Mouse (Mus musculus) limb, embryonic 14.5 days (tissue): ENCODE results near the gene Zfp697. TPM values are rescaled to one million over a fixed set of nuclear protein-coding genes. Genes with fewer than 3 reads are reported as not detected.
"Not testable (repeated sequence)": the region's sequence is repeated elsewhere in the genome, so short reads cannot be mapped to it uniquely, and the experiment has no call there.

Source experiments
- ATAC-seq: fragments of 200-750 bp; cut with Nextera tagmentation; 2 replicates; pipeline ENCODE4 v1.8.0; 2017; ENCODE audit warnings: low read depth, moderate number of reproducible peaks, moderate TSS enrichment; ENCODE audit not compliant: low FRiP score
- DNase-seq: peaks from one replicate; pipeline ENCODE4 v3.0.0-alpha.2; 2015; ENCODE audit warnings: low spot score
- H3K27ac ChIP-seq: fragments of 300-500 bp; sonication (generic); replicated peaks from 2 replicates; pipeline ENCODE4 v1.5.1; 2014; ENCODE audit warnings: low read depth, mild to moderate bottlenecking, low read length, moderate library complexity, mixed read lengths
- H3K27me3 ChIP-seq: fragments of 300-500 bp; sonication (generic); 2 replicates; pipeline ENCODE4 v1.6.1; 2014; ENCODE audit warnings: low read length, mixed read lengths; ENCODE audit not compliant: control insufficient read depth, insufficient read depth
- H3K36me3 ChIP-seq: fragments of 300-500 bp; sonication (generic); 2 replicates; pipeline ENCODE4 v1.6.1; 2014; ENCODE audit warnings: mild to moderate bottlenecking, low read length, moderate library complexity, mixed read lengths; ENCODE audit not compliant: control insufficient read depth, insufficient read depth
- H3K4me1 ChIP-seq: fragments of 300-500 bp; sonication (generic); 2 replicates; pipeline ENCODE4 v1.6.1; 2014; ENCODE audit warnings: antibody characterized with exemption, low read length, mixed read lengths; ENCODE audit not compliant: control insufficient read depth, insufficient read depth
- H3K4me2 ChIP-seq: fragments of 300-500 bp; sonication (generic); replicated peaks from 2 replicates; pipeline ENCODE4 v1.6.1; 2014; ENCODE audit warnings: low read depth, mild to moderate bottlenecking, low read length, moderate library complexity; ENCODE audit not compliant: severe bottlenecking
- H3K4me3 ChIP-seq: fragments of 300-500 bp; sonication (generic); replicated peaks from 2 replicates; pipeline ENCODE4 v1.5.1; 2014; ENCODE audit warnings: low read length
- H3K9ac ChIP-seq: fragments of 300-500 bp; sonication (generic); 2 replicates; pipeline ENCODE4 v1.6.1; 2014; ENCODE audit warnings: mild to moderate bottlenecking, low read depth, low read length, moderate library complexity; ENCODE audit not compliant: severe bottlenecking
- H3K9me3 ChIP-seq: fragments of 300-500 bp; sonication (generic); 2 replicates; pipeline ENCODE4 v1.6.1; 2016; ENCODE audit warnings: low read length; ENCODE audit not compliant: control insufficient read depth
- POLR2A ChIP-seq: fragments of 200-500 bp; IDR thresholded peaks from 2 replicates; pipeline ENCODE4 v1.8.0; 2012; ENCODE audit warnings: inconsistent platforms, mild to moderate bottlenecking, moderate library complexity, borderline replicate concordance; ENCODE audit not compliant: insufficient read depth, insufficient read length; ENCODE audit errors: extremely low read depth
- WGBS: fragments of 180-500 bp; shearing (Covaris S2); extraction: QIAGEN DNeasy Blood & Tissue Kit; methylation state at CpG from one replicate; pipeline ENCODE4 v1.1.7; 2014; 5-methylcytosine and 5-hydroxymethylcytosine counted together
- polyA plus RNA-seq, 2 experiments: library from polyadenylated mRNA; depleted of rRNA in 1 of 2; stranded (reverse) in 1 of 2; unstranded in 1 of 2; fragments of >200 nt; fragmentation: Nextera tagmentation in 1 of 2; extraction: Ambion mirVana in 1 of 2; gene quantifications; 2 replicates each; pipeline versions ENCODE4 v1.2.1 to v1.2.3; 2012 to 2014

The Zfp697 gene
- polyA plus RNA-seq, 2 experiments, result 6.4 to 8.6 TPM

- H3K27me3 ChIP-seq, ATAC-seq: not testable (repeated sequence)
- WGBS, result 74% methylated on average over 12 of the region's 12 CpGs
Observed at GRCm38 (mm10) chr3:98406569-98407144, 24.4 kb downstream of the Zfp697 start.

DNA sequence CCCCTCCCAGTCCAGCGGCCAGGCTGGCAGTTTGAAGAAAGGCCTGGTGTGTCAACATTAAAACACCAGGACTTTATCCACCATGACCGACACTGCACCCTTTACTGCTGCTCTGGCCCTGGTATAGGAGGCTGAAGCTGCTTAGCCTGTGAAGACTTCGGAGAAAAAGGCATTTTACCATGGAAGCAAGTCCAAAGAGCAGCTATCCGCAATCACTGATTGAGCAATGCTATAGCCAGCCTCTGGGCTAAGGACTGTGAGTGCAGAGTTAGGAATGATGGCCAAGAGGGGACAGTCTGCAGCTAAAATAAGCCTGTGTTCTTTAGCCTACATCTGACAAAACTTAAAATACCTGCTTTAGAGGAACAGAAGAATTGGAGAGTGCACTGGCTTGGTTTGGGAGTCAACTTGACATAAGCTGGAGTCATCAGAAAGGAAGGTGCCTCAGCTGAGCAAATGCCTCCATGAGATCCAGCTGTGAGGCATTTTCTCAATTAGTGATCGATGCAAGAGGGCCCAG is 25.1 kb downstream of the Zfp697 start:
- 65% methylated on average over 5 of the region's 5 CpGs for WGBS
- H3K4me3 ChIP-seq, H3K36me3 ChIP-seq, H3K27me3 ChIP-seq, ATAC-seq, H3K4me2 ChIP-seq, H3K4me1 ChIP-seq, H3K9ac ChIP-seq, H3K27ac ChIP-seq, DNase-seq, H3K9me3 ChIP-seq: not testable (repeated sequence)

More at GRCm38 (mm10) chr3:98406569-98407144, 24.4 kb downstream of the Zfp697 start:
- H3K9ac ChIP-seq, H3K27ac ChIP-seq, H3K4me3 ChIP-seq, H3K4me2 ChIP-seq, H3K36me3 ChIP-seq, H3K9me3 ChIP-seq, DNase-seq, H3K4me1 ChIP-seq: not testable (repeated sequence)

DNA sequence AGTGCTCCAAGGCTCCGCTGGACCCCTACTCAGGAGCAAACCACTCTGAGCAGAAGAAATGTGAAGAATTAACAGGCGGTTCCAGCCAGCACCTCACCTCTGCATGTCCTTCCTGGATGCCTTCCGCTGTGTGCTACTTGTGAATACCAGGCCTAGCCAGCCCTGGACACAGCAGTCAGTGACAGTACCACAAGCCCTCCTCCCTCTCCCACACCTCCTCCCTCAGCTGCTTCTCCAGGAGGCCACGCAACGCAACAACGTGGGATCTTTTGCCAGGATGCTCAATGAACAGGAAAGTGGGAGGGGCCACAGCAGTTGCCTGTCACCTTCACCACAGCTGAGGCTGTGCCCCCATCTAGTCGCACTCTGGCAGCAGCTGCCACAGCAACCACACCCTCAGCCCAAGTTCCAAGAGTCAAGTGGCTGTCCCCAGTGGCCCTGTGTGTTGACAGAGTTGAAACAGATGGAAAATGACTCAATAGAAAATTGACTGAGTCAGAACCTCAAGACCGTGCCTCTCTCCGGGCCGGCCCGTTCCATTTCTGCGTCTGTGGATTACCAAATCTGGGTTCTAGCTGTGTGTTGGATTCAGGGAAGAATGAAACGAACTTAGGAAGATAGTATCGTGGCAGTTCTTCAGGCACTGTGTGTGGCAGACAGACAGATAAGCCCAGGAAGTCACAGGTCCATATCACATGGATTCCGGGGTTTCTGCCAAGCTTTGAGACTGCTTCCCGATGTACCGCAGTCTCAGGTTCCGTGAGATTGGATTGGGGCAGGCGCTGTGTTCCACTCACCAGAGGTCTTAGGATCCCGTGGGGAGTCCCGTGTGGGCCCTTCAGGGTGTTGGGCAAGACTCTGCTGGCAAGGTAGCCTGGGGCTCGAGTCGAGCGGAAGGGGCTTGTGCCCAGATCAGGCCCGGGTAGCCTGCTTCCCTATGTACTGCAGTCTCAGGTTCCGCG is 28.6 kb downstream of the Zfp697 start:
- peak; percentile 85; the same call in 1 of the 2 replicates for ATAC-seq
- not testable (repeated sequence) for H3K27ac ChIP-seq, H3K36me3 ChIP-seq, DNase-seq, H3K9ac ChIP-seq, H3K4me3 ChIP-seq, H3K9me3 ChIP-seq, H3K4me2 ChIP-seq, H3K27me3 ChIP-seq, H3K4me1 ChIP-seq
- 90% methylated on average over 16 of the region's 27 CpGs for WGBS

GRCm38 (mm10) chr3:98413733-98414132 is 31.5 kb downstream of the Zfp697 start:
- H3K4me1 ChIP-seq, result peaks cover 4% of the 10 kb centered on the region; the same call in 1 of the 2 replicates
- no peak for TF ChIP-seq POLR2A
- DNase-seq (no peak), ATAC-seq (no peak)
- no peaks in the 10 kb centered on the region for H3K36me3 ChIP-seq
- no peaks in the 10 kb centered on the region for H3K9me3 ChIP-seq
- no peak overlapping the region for H3K9ac ChIP-seq
- H3K4me3 ChIP-seq, result no peak overlapping the region
- WGBS, result 74% methylated on average over 2 of the region's 2 CpGs
- H3K27me3 ChIP-seq, result no peaks in the 10 kb centered on the region
- no peak overlapping the region for H3K4me2 ChIP-seq
- no peak overlapping the region for H3K27ac ChIP-seq

- Histone ChIP-seq H3K4me2 (no peak overlapping the region), H3K9me3 (no peaks in the 10 kb centered on the region), H3K4me3 (no peak overlapping the region), H3K27me3 (no peaks in the 10 kb centered on the region), H3K27ac (no peak overlapping the region), H3K4me1 (peaks cover 4% of the 10 kb centered on the region; the same call in 1 of the 2 replicates), H3K9ac (no peak overlapping the region), H3K36me3 (no peaks in the 10 kb centered on the region)
- WGBS, result 88% methylated on average over 3 of the region's 3 CpGs
- no peak for DNase-seq
- TF ChIP-seq POLR2A, result no peak
- no peak for ATAC-seq
Observed at GRCm38 (mm10) chr3:98414296-98414695, 32.0 kb downstream of the Zfp697 start.
